Mouse (Mus musculus) layer of hippocampus, adult 2 months (tissue): ENCODE measurements around the gene Bsg. TPM values are rescaled to one million over a fixed set of nuclear protein-coding genes. Genes with fewer than 3 reads are reported as not detected.

Experiments used
- DNase-seq, 2 experiments: peaks; one replicate each; pipeline ENCODE4 v3.0.0; 2022; ENCODE audit warnings: low spot score in 2 of 2
- H3K27ac ChIP-seq: fragments of 200-600 bp; 2 replicates; pipeline ENCODE4 v1.8.1; 2022
- H3K4me3 ChIP-seq: fragments of 200-600 bp; 2 replicates; pipeline ENCODE4 v1.8.1; 2022; ENCODE audit warnings: mild to moderate bottlenecking
- CTCF ChIP-seq: fragments of 200-600 bp; conservative IDR thresholded peaks from 2 replicates; pipeline ENCODE4 v1.8.1; 2022; ENCODE audit warnings: antibody characterized with exemption, mild to moderate bottlenecking, moderate library complexity
- total RNA-seq, 2 experiments: library from RNA; stranded (reverse); gene quantifications; 2 replicates each; pipeline ENCODE4 v1.2.3; 2021

Gene Bsg
- total RNA-seq, 2 experiments from 2014 or later = 538 TPM

- DNase-seq = no peak
- Histone ChIP-seq H3K4me3 (peak overlapping the region; percentile 90), H3K27ac (peak overlapping the region; percentile 96)
- TF ChIP-seq CTCF = no peak
Measured at GRCm38 (mm10) chr10:79670071-79670888, 34.0 kb upstream of the Bsg start.

GRCm38 (mm10) chr10:79671396-79672087 is 32.7 kb upstream of the Bsg start:
- no peak for TF ChIP-seq CTCF
- Histone ChIP-seq H3K27ac (no peak overlapping the region), H3K4me3 (no peak overlapping the region)
- no peak for DNase-seq

- Histone ChIP-seq H3K27ac (no peak overlapping the region), H3K4me3 (no peak overlapping the region)
- DNase-seq = no peak
- TF ChIP-seq CTCF = peak; percentile 36
Measured at GRCm38 (mm10) chr10:79672088-79672455, 32.2 kb upstream of the Bsg start.

GRCm38 (mm10) chr10:79673054-79673453 is 31.2 kb upstream of the Bsg start:
- TF ChIP-seq CTCF = no peak
- H3K4me3 ChIP-seq = no peak overlapping the region
- no peak for DNase-seq
- no peak overlapping the region for H3K27ac ChIP-seq

- Histone ChIP-seq H3K4me3 (no peak overlapping the region), H3K27ac (no peak overlapping the region)
- no peak for TF ChIP-seq CTCF
- DNase-seq = no peak
Measured at GRCm38 (mm10) chr10:79675346-79676035, 28.8 kb upstream of the Bsg start.

GRCm38 (mm10) chr10:79680606-79681495 is 23.4 kb upstream of the Bsg start:
- H3K4me3 ChIP-seq = peak overlapping the region; percentile 64
- no peak for DNase-seq
- no peak for TF ChIP-seq CTCF
- H3K27ac ChIP-seq = peak overlapping the region; percentile 89

- H3K27ac ChIP-seq = peak within 1 kb of the TSS; percentile 89
- H3K4me3 ChIP-seq = peak within 1 kb of the TSS; percentile 71
- peak; percentile 67 for TF ChIP-seq CTCF
- DNase-seq = peak; percentile 99 to 100
Measured at GRCm38 (mm10) chr10:79681591-79682245, 22.6 kb upstream of the Bsg start, which contains the start of gene Cdc34. Cdc34 (plus strand) TSS chr10:79682195.

- Histone ChIP-seq H3K27ac (peak overlapping the region; percentile 77), H3K4me3 (peak overlapping the region; percentile 71)
- no peak for DNase-seq
- no peak for TF ChIP-seq CTCF
Measured at GRCm38 (mm10) chr10:79682551-79682915, 21.8 kb upstream of the Bsg start.

GRCm38 (mm10) chr10:79682916-79683582 is 21.2 kb upstream of the Bsg start:
- peak in 1 of 2 experiments; percentile 54 for DNase-seq
- Histone ChIP-seq H3K4me3 (peak overlapping the region; percentile 71), H3K27ac (peak overlapping the region; percentile 77)
- peak; percentile 53 for TF ChIP-seq CTCF

- Histone ChIP-seq H3K4me3 (peak overlapping the region; percentile 71), H3K27ac (peak overlapping the region; percentile 77)
- DNase-seq = no peak
- TF ChIP-seq CTCF = no peak
Measured at GRCm38 (mm10) chr10:79683726-79684640, 20.3 kb upstream of the Bsg start.
